Mouse (Mus musculus) testis, adult 2 months (tissue): ENCODE results near the gene Nf1. TPM values are rescaled to one million over a fixed set of nuclear protein-coding genes. Genes with fewer than 3 reads are reported as not detected.

ENCODE experiments used
- H3K27ac ChIP-seq: fragments of 200-500 bp; 2 replicates; pipeline ENCODE4 v1.5.1; 2012; ENCODE audit warnings: low read depth, low read length; ENCODE audit not compliant: control insufficient read depth, insufficient read depth
- H3K27me3 ChIP-seq: fragments of 200-500 bp; 2 replicates; pipeline ENCODE4 v1.6.1; 2012; ENCODE audit warnings: mild to moderate bottlenecking, low read length, moderate library complexity; ENCODE audit not compliant: control insufficient read depth, insufficient read depth
- H3K36me3 ChIP-seq: fragments of 200-500 bp; 2 replicates; pipeline ENCODE4 v1.6.1; 2012; ENCODE audit warnings: mild to moderate bottlenecking, low read length; ENCODE audit not compliant: control insufficient read depth, insufficient read depth
- H3K4me1 ChIP-seq: fragments of 200-500 bp; 2 replicates; pipeline ENCODE4 v1.6.1; 2012; ENCODE audit warnings: low read length; ENCODE audit not compliant: control insufficient read depth, insufficient read depth
- H3K4me3 ChIP-seq: fragments of 200-500 bp; 2 replicates; pipeline ENCODE4 v1.5.1; 2012; ENCODE audit warnings: low read depth, mild to moderate bottlenecking, low read length, moderate library complexity, mixed read lengths; ENCODE audit not compliant: control insufficient read depth
- CTCF ChIP-seq: fragments of 200-500 bp; IDR thresholded peaks from 2 replicates; pipeline ENCODE4 v1.5.1; 2012; ENCODE audit warnings: low read depth, mild to moderate bottlenecking, inconsistent platforms, low read length, moderate library complexity; ENCODE audit not compliant: control insufficient read depth, insufficient read depth, insufficient replicate concordance
- POLR2A ChIP-seq: fragments of 200-500 bp; IDR thresholded peaks from 2 replicates; pipeline ENCODE4 v1.6.1; 2012; ENCODE audit warnings: low read depth, mild to moderate bottlenecking, inconsistent platforms, low read length, moderate library complexity; ENCODE audit not compliant: control insufficient read depth
- polyA plus RNA-seq: library from polyadenylated mRNA; depleted of rRNA; stranded (reverse); fragments of >200 nt; gene quantifications from 2 replicates; pipeline ENCODE4 v1.2.3, GENCODE M21; 2012

The Nf1 gene
- polyA plus RNA-seq, 1 experiment, result 29.3 TPM

- no peaks in the 10 kb centered on the region; the same call in none of the 2 replicates for H3K36me3 ChIP-seq
- no peaks in the 10 kb centered on the region for H3K4me1 ChIP-seq
- TF ChIP-seq POLR2A (no peak), CTCF (no peak)
- H3K27me3 ChIP-seq, result no peaks in the 10 kb centered on the region
- H3K4me3 ChIP-seq, result no peak overlapping the region
- no peak overlapping the region for H3K27ac ChIP-seq
These were observed 236.0 kb downstream of the Nf1 start for GRCm38 (mm10) chr11:79575383-79576073.

- no peak overlapping the region for H3K27ac ChIP-seq
- H3K36me3 ChIP-seq, result no peaks in the 10 kb centered on the region
- H3K4me1 ChIP-seq, result no peaks in the 10 kb centered on the region
- no peaks in the 10 kb centered on the region for H3K27me3 ChIP-seq
- TF ChIP-seq POLR2A (no peak), CTCF (peak; percentile 12; the same call in 1 of the 2 replicates)
- no peak overlapping the region for H3K4me3 ChIP-seq
These were observed 238.2 kb downstream of the Nf1 start for GRCm38 (mm10) chr11:79577741-79578140.

- H3K27ac ChIP-seq, result no peak overlapping the region
- H3K4me3 ChIP-seq, result no peak overlapping the region
- H3K27me3 ChIP-seq, result no peaks in the 10 kb centered on the region
- no peaks in the 10 kb centered on the region for H3K4me1 ChIP-seq
- no peaks in the 10 kb centered on the region for H3K36me3 ChIP-seq
- TF ChIP-seq CTCF, result peak; percentile 14; the same call in 1 of the 2 replicates
- no peak for TF ChIP-seq POLR2A
These were observed 241.2 kb downstream of the Nf1 start for GRCm38 (mm10) chr11:79580660-79581059.

GRCm38 (mm10) chr11:79581257-79581656, 241.8 kb downstream of the Nf1 start:
- Histone ChIP-seq H3K4me3 (no peak overlapping the region), H3K4me1 (no peaks in the 10 kb centered on the region), H3K36me3 (no peaks in the 10 kb centered on the region), H3K27ac (no peak overlapping the region), H3K27me3 (no peaks in the 10 kb centered on the region)
- TF ChIP-seq POLR2A (no peak), CTCF (no peak)

DNA sequence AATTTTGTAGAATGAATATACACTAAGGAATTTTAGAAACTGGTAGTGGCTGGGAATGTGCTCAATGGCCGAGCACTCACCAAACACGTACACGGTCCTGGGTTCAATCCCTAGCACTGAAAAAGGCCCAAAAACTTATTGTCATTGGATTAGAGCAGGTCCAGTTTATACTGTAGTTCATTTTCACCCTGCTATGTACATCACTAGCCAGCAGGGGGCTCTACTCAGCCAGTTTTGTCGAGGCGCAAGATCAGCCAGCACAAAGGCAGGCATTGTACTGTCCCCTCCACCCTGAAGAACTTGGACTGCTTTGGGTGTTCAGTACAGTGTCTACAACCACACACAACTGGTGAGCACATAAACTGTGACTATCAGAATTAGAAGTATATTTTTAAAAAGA, 244.7 kb downstream of the Nf1 start:
- Histone ChIP-seq H3K27ac (no peak overlapping the region), H3K36me3 (no peaks in the 10 kb centered on the region), H3K4me3 (no peak overlapping the region), H3K27me3 (no peaks in the 10 kb centered on the region), H3K4me1 (peaks cover 10% of the 10 kb centered on the region)
- TF ChIP-seq POLR2A (no peak), CTCF (peak; percentile 73; the same call in 1 of the 2 replicates)

DNA sequence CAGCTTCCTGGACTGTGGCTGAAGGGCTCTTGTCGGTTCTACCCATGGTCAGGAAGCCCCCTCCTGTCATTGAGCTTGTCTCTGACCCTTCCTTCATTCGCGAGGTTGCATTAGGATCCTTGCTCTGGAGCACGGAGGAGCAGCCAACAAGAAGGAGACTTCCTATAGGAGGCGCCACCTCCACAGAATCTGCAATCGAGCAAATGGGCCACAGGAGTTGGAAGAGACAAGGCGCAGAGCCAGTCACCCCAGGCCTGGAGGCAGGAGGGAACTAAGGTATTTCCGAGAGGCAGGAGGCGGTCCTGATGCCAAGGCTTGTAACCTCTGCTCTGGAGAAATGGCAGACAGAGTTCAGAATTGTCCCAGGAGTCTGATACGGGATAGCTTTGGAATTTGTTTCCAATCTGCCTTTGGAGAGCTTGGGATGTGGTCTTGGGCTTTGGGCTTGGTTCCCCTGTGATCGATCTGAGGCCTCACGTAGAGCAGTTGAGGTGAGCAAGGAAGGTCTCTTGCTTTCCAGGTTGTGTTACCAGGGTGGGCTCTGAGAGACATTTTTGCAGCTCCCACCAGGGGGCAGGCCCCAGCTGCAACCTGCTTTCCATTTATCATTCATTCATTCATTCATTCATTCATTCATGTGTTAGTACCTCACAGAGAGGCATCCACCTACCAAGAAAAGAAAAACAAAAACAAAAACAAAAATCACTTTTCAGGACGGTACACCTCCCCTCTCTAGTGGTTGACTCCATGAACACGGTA, 250.0 kb downstream of the Nf1 start:
- Histone ChIP-seq H3K36me3 (no peaks in the 10 kb centered on the region), H3K4me3 (no peak overlapping the region), H3K4me1 (peaks cover 28% of the 10 kb centered on the region), H3K27me3 (no peaks in the 10 kb centered on the region), H3K27ac (no peak overlapping the region)
- peak; percentile 16; the same call in 1 of the 2 replicates for TF ChIP-seq CTCF
- TF ChIP-seq POLR2A, result no peak

- no peaks in the 10 kb centered on the region for H3K36me3 ChIP-seq
- TF ChIP-seq POLR2A (no peak), CTCF (no peak)
- no peak within 1 kb of the TSS for H3K27ac ChIP-seq
- H3K4me1 ChIP-seq, result peaks cover 28% of the 10 kb centered on the region
- peak within 1 kb of the TSS; percentile 78 for H3K4me3 ChIP-seq
- no peaks in the 10 kb centered on the region for H3K27me3 ChIP-seq
These were observed 251.4 kb downstream of the Nf1 start, which contains the start of gene Rab11fip4 for GRCm38 (mm10) chr11:79590664-79591590. Rab11fip4 (plus strand) TSS chr11:79591212.
